Mouse (Mus musculus) left cerebral cortex, postnatal 10 days (tissue): ENCODE results near the gene Mapt. TPM values are rescaled to one million over a fixed set of nuclear protein-coding genes. Genes with fewer than 3 reads are reported as not detected.

ENCODE experiments used
- DNase-seq, 2 experiments: peaks; one replicate each; pipeline ENCODE4 v3.0.0; 2021 to 2022; ENCODE audit warnings: low spot score in 2 of 2, mixed read lengths in 1 of 2; ENCODE audit errors: extremely low spot score in 1 of 2
- intact Hi-C: fragments of 180-260 bp; cut with DNase I; formaldehyde crosslinking; loops from one replicate; pipeline ENCODE4 v1.15.1; 2025
- total RNA-seq, 2 experiments: library from RNA; stranded (reverse); gene quantifications; 2 replicates each; pipeline ENCODE4 v1.2.3; 2021

Mapt gene
- total RNA-seq, 2 experiments from 2014 or later, result 526 to 602 TPM

- intact Hi-C loops, result no loop called here
- no peak for DNase-seq
Measured at GRCm38 (mm10) chr11:104302628-104303027, 71.4 kb downstream of the Mapt start.

DNA sequence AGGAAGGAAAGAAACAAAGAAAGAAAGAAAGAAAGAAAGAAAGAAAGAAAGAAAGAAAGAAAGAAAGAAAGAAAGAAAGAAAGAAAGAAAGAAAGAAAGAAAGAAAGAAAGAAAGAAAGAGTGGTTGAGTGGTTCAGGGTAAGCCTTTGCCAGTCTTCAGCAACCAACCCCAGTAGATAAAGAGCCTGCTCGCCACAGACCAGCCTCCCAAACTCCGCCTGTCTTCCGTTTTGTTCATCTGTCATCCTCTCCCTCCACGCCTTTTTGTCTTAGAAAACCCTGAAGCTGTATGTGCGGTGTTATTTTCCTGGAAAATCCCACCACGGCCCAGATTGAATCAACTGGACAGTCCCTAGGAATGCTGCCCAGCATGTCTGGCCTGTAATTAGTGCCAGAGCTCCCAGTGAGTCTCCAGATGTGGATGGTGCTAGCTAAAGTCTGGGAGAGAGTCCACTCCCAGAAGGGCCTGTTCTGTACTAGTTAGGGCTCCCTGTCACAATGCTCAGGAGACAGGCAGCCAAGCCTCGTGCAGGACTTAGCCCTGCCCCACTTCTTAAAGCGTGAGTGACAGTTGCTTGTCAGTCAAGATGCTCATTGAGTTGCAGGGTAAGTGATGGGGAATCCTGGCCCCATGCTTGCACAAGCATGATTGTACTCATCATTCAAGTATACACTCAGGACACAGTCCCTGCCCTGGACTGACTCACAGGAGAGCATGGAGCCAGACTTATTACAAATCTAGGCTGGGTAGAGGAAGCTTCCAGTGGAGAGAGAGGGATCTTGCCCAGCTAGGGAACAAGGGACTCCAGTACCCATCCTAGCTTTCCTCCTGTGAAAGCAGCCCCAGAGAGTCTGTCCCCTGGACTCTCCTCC, 72.1 kb downstream of the Mapt start:
- intact Hi-C loops, result no loop called here

DNA sequence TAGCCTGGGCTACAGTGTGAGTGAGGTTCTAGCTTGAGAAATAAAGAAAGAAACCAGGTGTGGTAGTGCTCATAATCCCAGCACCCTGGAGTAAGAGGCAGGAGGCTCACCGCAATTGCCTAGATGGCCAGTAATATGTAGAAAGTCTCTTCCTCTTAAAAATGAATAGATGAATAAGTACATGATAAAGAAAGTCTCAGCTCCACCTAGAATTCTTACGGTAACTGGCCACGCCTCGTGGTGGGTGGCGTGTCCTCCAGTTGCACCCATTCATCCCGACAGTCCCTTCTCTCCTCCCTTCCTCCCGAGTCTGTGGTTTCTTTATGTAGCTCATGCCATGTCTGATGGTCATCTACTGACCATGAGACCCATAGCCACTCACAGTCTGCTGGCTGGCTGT, 74.5 kb downstream of the Mapt start:
- intact Hi-C loops, result no loop called here

More for the DNA sequence above, 72.1 kb downstream of the Mapt start:
- DNase-seq, result no peak

DNA sequence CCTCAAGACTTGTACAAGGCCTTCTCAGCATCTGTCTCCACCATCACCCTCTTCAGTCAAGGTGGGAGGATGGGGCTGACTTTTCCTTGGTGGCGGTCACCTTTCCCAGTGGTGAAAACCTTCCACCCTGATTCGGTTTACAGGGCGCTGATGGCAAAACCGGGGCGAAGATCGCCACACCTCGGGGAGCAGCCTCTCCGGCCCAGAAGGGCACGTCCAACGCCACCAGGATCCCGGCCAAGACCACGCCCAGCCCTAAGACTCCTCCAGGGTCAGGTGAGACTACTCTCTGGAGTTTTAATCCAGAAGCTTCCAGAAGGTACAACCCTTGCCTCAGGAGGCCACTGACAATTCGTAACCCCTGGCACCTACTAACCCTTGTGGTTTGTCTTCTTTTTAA, 75.3 kb downstream of the Mapt start:
- no peak for DNase-seq

More for the DNA sequence above, 74.5 kb downstream of the Mapt start:
- DNase-seq, result no peak

DNA sequence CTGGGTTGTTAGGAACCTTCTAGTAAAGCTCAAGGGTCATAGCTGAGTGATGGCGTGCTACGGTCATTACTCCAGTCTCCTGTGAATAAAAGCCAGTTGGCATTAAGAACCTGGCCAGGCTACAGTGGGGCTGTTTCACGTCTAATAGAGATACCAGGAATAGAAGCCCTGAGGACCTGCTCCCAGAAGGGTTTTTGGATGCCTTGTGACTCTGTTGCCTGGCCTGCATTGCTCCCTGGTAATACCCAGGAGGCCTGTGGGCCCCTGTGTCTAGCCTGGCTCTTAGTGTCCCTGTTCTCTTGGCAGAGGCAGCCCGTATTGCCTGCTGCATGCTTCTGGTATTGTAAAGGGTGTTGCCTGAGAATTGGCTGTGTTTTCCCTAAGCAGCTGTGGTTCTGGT, 75.9 kb downstream of the Mapt start:
- no peak for DNase-seq
- intact Hi-C loops, result no loop called here

More for the DNA sequence above, 75.3 kb downstream of the Mapt start:
- intact Hi-C loops, result no loop called here

DNA sequence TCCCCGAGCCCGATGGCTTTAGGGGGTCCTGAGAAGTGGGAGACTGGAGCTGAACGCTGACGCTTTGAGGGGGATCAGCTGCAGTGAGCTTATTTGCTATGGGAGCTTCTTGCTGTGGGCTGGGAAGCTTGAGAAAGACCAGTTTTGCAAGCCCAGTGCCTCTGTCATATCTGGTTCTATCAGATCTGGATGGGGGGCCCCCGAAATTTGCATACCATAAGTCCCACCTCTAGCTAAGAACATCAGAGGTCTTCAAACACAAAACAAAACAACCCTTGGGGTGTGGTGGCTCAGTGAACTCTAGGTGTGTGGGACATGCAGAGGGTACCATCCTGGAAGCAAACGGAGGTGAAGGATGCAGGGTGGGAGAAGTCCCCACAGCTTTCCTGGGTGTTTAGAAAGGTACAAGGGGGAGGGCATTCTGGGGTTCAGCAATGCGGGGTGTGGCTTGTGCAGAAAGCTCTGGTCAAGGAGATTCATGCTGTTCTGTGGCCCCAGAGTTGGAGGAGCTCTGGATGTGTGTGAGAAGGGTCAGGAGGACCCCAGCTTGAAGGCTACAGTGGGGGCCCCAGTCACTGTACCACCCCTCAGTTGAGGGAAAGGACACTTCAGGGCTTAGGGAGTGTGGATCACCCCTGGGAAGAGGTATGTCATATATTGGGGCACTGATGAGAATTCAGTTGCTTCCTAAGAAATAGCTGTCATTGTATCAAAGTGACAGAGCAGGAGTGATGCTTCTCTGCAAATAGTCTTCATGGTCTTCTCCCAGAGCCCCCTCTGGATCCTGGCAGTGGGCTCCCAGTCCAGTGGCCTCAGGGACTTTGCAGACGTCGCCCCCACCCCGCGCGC, 78.4 kb downstream of the Mapt start:
- DNase-seq, result no peak
- intact Hi-C loops, result no loop called here

DNA sequence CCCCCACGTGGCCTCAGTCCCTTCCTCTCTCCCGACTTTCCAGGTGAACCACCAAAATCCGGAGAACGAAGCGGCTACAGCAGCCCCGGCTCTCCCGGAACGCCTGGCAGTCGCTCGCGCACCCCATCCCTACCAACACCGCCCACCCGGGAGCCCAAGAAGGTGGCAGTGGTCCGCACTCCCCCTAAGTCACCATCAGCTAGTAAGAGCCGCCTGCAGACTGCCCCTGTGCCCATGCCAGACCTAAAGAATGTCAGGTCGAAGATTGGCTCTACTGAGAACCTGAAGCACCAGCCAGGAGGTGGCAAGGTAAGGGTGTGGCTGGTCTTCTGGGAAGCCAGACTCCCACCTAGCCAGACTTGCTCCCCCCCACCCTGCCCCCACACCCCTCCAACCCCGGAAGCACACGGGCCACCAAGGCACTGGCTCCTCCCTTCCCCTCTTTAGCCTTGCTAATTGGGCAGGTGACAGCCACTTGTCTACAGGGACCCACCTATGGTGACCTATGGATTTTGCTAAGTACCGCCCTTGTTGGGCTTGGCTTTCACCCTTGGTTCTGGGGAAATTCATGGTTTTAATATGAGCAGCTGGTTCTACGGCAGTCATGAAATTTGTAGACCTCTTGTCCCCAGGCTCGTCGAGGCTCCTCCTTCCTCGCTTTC, 79.2 kb downstream of the Mapt start:
- intact Hi-C loops, result no loop called here
- DNase-seq, result no peak

DNA sequence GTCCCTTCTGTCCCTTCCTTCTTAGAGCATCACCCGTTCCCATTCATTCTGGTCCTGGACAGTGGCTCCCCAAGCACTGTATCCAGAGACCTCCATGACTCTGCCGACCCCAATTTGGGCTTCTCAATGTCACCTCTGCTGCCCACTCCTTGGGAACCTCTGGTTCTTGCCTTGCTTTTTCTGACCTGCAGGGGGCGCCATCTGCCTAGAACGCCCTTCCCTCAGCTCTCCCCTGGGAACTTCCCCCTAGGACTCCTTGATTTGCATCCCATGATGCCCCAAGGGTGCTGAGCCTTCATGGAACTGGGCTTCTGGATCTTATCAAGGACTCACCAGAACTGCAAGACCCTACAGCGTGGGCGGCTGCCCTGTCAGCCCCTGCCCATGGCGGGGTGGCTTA, 80.5 kb downstream of the Mapt start:
- DNase-seq, result no peak
- intact Hi-C loops, result no loop called here

DNA sequence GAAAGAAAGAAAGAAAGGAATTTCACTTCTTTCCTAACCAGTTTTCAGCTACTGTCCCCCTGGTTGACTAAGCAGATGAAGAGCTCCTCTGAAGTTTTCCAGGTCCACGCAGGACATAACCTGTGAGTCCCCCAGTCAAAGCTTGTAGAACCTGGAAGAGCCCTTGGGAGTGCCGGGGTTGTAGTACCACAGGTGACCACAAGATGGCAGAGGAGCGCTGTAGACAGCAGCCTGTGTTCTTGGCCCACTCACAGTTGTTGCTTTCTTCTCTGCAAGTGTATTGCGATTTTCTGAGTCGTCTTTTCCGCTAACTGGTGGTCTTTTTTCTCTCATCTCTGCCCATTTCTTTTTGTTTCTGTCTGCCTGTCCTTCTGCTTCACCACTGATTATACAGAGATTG, 84.5 kb downstream of the Mapt start:
- peak; percentile 61 to 76 for DNase-seq
- intact Hi-C loops, result loop anchor here (5.0 kb wide), 1 partner anchor 147 kb away; no protein-coding TSS in a partner anchor

GRCm38 (mm10) chr11:104316685-104317400, 85.7 kb downstream of the Mapt start:
- intact Hi-C loops, result loop anchor here (5.0 kb wide), 1 partner anchor 145 kb away; no protein-coding TSS in a partner anchor
- DNase-seq, result peak in 1 of 2 experiments; percentile 72

DNA sequence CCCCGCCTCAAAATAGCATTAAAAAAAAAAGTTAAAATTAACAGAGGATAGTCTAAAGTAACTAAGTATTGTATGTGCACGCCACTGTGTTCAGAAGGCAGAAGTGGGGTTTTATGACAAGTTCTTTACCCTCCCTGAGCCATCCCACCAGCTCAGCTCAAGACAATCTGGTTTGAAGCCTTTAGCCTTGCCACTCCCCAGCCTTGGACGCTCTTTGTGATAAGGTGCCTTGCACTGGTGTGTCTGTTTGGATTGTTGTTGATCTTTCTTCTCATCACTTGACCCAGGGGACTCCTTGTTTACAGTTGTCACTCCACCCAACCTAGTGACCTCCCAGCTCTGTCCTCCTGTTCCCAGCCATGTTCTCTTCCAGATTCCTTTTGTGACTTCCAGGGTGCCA, 86.4 kb downstream of the Mapt start:
- intact Hi-C loops, result loop anchor here (5.0 kb wide), 1 partner anchor 145 kb away; no protein-coding TSS in a partner anchor
- no peak for DNase-seq

- intact Hi-C loops, result loop anchor here (5.0 kb wide), 1 partner anchor 143 kb away; no protein-coding TSS in a partner anchor
- peak; percentile 37 to 74 for DNase-seq
Measured at GRCm38 (mm10) chr11:104318940-104319781, 88.0 kb downstream of the Mapt start.

GRCm38 (mm10) chr11:104320511-104320910, 89.3 kb downstream of the Mapt start:
- intact Hi-C loops, result no loop called here
- no peak for DNase-seq

GRCm38 (mm10) chr11:104322142-104322541, 91.0 kb downstream of the Mapt start:
- no peak for DNase-seq
- intact Hi-C loops, result no loop called here

- DNase-seq, result no peak
- intact Hi-C loops, result no loop called here
Measured at GRCm38 (mm10) chr11:104327462-104327861, 96.3 kb downstream of the Mapt start.

- DNase-seq, result no peak
- intact Hi-C loops, result no loop called here
Measured at GRCm38 (mm10) chr11:104327946-104328345, 96.8 kb downstream of the Mapt start.

GRCm38 (mm10) chr11:104329185-104329926, 98.2 kb downstream of the Mapt start:
- DNase-seq, result no peak
- intact Hi-C loops, result no loop called here
